Mouse (Mus musculus) brown adipose tissue, adult 24 weeks (tissue): ENCODE data around the gene Ndufb10. TPM values are rescaled to one million over a fixed set of nuclear protein-coding genes. Genes with fewer than 3 reads are reported as not detected.

Source experiments
- H3K27ac ChIP-seq: fragments of 200-500 bp; replicated peaks from 2 replicates; pipeline ENCODE4 v1.5.1; 2012; ENCODE audit warnings: low read depth, mild to moderate bottlenecking, low read length
- H3K4me1 ChIP-seq: fragments of 200-500 bp; 2 replicates; pipeline ENCODE4 v1.6.1; 2012; ENCODE audit warnings: low read length, mixed read lengths; ENCODE audit not compliant: control insufficient read depth, insufficient read depth, insufficient read length
- H3K4me3 ChIP-seq: fragments of 200-500 bp; 2 replicates; pipeline ENCODE4 v1.5.1; 2012; ENCODE audit warnings: low read depth, mild to moderate bottlenecking, low read length, moderate library complexity; ENCODE audit not compliant: insufficient read depth
- polyA plus RNA-seq: library from polyadenylated mRNA; stranded (reverse); fragments of >200 nt; gene quantifications from 2 replicates; pipeline ENCODE4 v1.2.4, GENCODE M21; 2012; ENCODE audit not compliant: missing spikeins, insufficient read depth, insufficient read length

Gene Ndufb10
- polyA plus RNA-seq, result 1,098 and 1,103 TPM in 2 replicates

DNA sequence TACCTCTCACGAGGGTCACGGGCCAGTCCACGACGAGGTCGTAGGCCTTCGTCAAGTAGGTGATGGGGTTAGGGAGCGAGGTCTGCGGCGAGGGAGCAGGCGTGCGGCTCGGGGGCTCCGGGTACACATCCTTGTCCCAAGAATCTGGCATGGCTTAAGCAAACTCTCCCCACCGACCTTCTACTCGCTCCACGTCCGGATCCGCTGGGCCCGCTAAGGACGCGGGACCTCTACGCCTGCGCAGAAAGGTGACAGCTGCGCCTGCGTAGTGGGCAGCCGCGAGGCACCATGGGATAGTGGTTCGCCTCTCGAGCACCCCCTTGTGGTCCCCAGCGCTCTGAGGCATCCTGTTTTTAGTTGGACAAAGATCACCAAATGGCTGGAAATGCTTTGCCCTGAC, at the start of gene Ndufb10:
Ndufb10 (minus strand) TSS at position 295 of the 400 bp plus-strand sequence.
- H3K4me3 ChIP-seq, result peak within 1 kb of the TSS; percentile 87
- H3K27ac ChIP-seq, result peak within 1 kb of the TSS; percentile 96
- no peaks in the 10 kb centered on the region for H3K4me1 ChIP-seq

- H3K27ac ChIP-seq, result no peak overlapping the region
- no peaks in the 10 kb centered on the region for H3K4me1 ChIP-seq
- no peak overlapping the region for H3K4me3 ChIP-seq
These were observed 49.0 kb upstream of the Ndufb10 start for GRCm38 (mm10) chr17:24773241-24773640.

GRCm38 (mm10) chr17:24769146-24769545, 44.9 kb upstream of the Ndufb10 start:
- no peak overlapping the region for H3K27ac ChIP-seq
- H3K4me1 ChIP-seq, result no peaks in the 10 kb centered on the region

DNA sequence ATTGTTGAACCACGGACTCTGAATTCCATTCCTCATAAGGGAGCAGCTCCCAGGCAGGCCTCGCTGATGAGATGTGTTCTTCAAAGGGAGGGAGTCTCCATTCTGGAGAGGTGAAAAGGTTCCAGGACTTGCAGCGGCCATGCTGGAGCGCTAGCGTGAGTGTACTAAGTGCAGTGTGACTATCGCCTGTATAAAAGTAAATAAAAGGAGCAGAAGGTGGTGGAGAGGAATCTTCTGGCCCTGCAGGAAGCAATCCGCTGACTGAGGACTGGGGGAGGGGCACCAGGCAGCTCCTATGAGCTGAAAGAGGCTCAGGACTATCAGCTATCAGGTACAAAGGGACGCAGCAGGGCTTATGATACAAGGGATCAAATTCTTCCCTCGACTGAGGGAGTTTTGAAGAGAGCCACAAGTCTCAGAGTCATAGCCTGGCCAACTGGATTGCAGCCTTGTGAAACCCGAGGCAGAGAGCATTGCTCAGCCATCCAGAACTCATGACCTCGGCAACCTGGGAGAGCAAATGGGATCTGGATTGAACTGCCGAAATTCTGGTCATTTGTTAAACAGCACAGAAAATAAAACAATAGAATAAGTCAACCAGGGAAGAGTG, 42.1 kb upstream of the Ndufb10 start:
- Histone ChIP-seq H3K4me1 (no peaks in the 10 kb centered on the region), H3K27ac (no peak overlapping the region)

More at GRCm38 (mm10) chr17:24769146-24769545, 44.9 kb upstream of the Ndufb10 start:
- H3K4me3 ChIP-seq, result no peak overlapping the region

GRCm38 (mm10) chr17:24765016-24765905, 41.0 kb upstream of the Ndufb10 start:
- H3K4me1 ChIP-seq, result no peaks in the 10 kb centered on the region
- no peak overlapping the region for H3K27ac ChIP-seq
- no peak overlapping the region for H3K4me3 ChIP-seq

More for the DNA sequence above, 42.1 kb upstream of the Ndufb10 start:
- H3K4me3 ChIP-seq, result no peak overlapping the region

DNA sequence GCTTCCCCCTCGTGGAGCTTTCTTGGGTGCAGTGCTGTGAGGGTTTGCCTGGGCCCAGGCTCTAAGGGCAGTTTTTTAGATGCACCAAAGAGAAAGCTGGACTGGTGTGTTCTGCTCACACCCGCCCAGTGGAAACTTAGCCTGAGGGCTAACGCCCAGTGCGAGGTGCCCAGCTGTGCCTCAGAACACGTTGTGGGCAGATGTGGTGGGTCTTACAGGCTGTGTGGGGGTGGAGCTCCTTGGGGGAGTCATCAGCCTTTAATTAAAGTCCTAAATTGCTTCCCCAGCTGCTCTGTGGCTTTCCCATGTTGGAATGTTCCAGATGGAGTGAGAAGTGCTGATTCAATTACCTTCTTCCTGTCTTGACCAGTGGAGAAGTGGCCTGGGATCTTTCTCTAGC, 36.8 kb upstream of the Ndufb10 start:
- Histone ChIP-seq H3K4me3 (no peak overlapping the region), H3K27ac (no peak overlapping the region), H3K4me1 (no peaks in the 10 kb centered on the region)

- H3K4me3 ChIP-seq, result no peak overlapping the region
- H3K27ac ChIP-seq, result no peak overlapping the region
- no peaks in the 10 kb centered on the region for H3K4me1 ChIP-seq
These were observed 33.1 kb upstream of the Ndufb10 start for GRCm38 (mm10) chr17:24757394-24757793.

GRCm38 (mm10) chr17:24752415-24753394, 28.4 kb upstream of the Ndufb10 start, which contains the start of gene Hs3st6:
Hs3st6 (plus strand) TSS chr17:24752988.
- H3K4me3 ChIP-seq, result peak within 1 kb of the TSS; percentile 63
- H3K4me1 ChIP-seq, result peaks cover 2% of the 10 kb centered on the region; the same call in 1 of the 2 replicates
- H3K27ac ChIP-seq, result no peak within 1 kb of the TSS

DNA sequence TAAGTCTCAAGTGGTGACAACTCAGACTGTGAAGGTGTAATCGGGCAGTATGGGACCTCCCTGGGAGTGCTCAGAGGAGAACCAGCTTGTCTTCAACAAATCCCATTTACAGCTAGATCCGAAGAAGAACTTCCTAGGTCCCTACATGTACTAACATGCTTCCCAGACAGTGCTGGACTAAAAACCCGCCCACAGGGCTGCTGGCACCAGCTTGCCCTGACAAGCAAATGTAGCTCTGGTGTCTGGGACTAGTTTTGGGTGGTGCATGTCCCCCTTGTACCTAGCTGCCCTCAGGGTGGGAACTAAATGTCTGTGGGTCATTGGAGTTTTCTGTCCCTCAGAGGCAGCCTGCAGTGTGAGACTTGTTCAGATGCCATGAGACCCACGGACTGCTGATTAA, 27.2 kb upstream of the Ndufb10 start:
- Histone ChIP-seq H3K27ac (no peak overlapping the region), H3K4me1 (peaks cover 2% of the 10 kb centered on the region; the same call in 1 of the 2 replicates), H3K4me3 (no peak overlapping the region)

GRCm38 (mm10) chr17:24746986-24747385, 22.7 kb upstream of the Ndufb10 start:
- no peak overlapping the region for H3K4me3 ChIP-seq
- peaks cover 4% of the 10 kb centered on the region for H3K4me1 ChIP-seq
- H3K27ac ChIP-seq, result no peak overlapping the region

GRCm38 (mm10) chr17:24745526-24746497, 21.5 kb upstream of the Ndufb10 start:
- Histone ChIP-seq H3K27ac (no peak overlapping the region), H3K4me1 (peaks cover 4% of the 10 kb centered on the region)

DNA sequence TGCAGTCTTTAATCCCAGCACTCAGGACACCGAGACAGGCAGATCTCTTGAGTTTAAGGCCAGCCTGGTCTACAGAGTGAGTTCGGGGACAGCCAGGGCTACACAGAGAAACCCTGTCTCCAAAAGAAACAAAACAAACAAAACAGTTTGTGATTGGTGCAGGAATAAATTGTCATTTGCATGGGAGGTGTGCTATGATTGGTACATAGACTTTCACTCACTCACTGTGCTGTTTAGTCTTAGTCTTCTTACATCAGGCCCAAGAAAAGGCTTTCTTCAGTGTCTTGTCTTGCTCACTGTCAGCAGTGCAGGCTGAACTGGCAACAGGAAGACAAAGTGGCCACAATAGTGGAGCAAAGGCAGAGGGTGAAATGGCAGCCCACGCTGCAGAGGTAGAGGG, 20.1 kb upstream of the Ndufb10 start:
- Histone ChIP-seq H3K27ac (no peak overlapping the region), H3K4me1 (peaks cover 4% of the 10 kb centered on the region), H3K4me3 (no peak overlapping the region)

More at GRCm38 (mm10) chr17:24745526-24746497, 21.5 kb upstream of the Ndufb10 start:
- no peak overlapping the region for H3K4me3 ChIP-seq

GRCm38 (mm10) chr17:24743896-24744295, 19.6 kb upstream of the Ndufb10 start:
- Histone ChIP-seq H3K27ac (no peak overlapping the region), H3K4me1 (peaks cover 4% of the 10 kb centered on the region), H3K4me3 (no peak overlapping the region)

DNA sequence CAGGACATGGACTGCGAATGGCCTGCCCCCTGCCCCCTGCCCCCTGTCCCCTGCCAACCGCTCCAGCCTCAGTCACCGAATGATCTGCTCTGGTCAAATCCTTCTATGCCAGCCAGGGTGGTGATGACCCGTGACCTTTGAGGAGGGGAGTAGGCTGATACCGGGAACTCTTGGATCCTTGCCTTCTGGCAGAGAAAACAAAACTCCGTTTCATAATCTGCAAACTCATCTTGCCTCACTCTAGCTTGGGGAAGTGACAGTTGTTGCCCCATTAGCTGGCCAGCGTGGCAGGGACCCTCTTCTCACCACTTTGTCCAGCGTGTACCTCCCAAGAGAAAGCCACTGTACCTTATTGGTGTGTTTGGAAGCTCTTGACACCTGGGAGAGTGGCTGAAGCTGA, 18.0 kb upstream of the Ndufb10 start:
- no peak overlapping the region for H3K4me3 ChIP-seq
- H3K27ac ChIP-seq, result no peak overlapping the region

More for the DNA sequence above, 18.0 kb upstream of the Ndufb10 start:
- peaks cover 12% of the 10 kb centered on the region for H3K4me1 ChIP-seq
